Mouse (Mus musculus) adrenal gland, adult (tissue): ENCODE measurements around the gene Timp2.

Experiments
- DNase-seq, 2 experiments: peaks; one replicate each; pipeline ENCODE4 v3.0.0; 2022 to 2023; ENCODE audit warnings: low spot score in 1 of 2; ENCODE audit not compliant: inconsistent age in 2 of 2

Timp2 gene

DNA sequence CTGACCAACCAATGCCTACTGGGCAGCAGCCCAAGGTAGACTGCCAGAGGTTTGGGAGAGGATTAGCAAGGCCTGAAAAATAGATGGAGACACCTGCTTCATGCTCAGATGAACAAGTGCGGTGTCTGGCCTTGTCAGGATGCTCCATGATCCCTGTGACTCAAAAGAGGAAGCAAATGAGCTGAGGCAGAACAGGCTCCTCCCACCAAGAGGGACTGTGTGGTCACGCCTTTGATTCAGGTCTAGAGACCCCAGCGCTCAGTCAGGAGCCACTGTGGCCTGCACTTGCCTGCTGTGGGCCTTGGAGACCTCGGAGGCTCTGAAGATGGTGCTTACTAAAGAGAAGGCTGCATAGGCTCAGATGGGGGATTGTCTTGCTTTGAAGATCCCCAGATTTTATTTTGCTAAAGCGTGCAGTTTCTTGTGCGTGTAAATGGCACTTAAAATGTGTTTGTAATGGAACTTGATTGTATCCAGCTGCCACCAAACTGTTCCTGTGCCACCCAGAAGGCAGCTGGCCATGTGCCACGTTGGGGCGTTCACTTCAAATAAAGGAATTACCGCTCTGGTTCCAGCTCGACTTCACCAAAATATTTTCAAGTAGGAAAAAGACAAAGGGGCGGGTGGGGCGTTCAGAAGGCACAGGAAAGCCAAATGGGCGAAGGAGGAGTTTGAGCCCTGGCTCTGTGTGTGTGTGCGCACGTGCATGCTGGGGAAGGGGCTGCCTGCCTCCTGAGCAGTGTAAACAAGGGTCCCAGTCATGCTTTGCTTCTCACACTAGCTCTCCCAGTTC, 101.2 kb downstream of the Timp2 start:
- peak; percentile 48 to 69 for DNase-seq

DNA sequence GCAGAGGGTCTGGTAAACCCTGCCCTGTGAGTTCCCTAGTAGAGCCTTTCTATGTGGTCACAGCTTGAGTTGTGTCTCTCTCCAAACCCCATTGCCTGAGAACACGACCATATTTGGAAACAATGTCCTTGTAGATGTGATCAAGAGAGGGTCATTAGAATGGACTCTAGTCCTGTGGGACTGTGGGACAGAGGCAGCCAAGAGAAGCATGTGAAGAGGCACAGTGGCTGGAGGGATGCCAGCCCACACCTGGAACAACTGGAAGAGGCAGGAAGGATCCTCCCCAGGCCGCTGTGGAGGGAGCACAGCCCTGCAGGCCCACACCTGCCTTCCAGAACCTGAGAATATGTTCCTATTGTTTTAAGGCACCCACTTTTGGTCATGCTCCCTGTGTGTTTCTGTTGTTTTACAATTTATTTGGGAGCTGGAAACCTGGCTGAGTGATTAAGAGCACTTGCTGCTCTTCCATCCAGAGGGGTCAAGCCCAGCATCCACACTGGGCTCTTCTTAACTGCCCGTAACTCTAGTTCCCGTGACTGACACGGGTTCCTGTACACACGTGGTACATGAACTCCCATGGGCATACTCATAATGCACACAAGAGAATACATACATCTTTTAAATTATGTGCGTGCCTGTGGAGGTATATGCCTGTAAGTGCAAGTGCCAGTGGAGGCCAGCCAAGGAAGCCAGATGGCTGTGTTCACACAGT, 101.9 kb downstream of the Timp2 start:
- DNase-seq = no peak
